In the genomic region with DNA sequence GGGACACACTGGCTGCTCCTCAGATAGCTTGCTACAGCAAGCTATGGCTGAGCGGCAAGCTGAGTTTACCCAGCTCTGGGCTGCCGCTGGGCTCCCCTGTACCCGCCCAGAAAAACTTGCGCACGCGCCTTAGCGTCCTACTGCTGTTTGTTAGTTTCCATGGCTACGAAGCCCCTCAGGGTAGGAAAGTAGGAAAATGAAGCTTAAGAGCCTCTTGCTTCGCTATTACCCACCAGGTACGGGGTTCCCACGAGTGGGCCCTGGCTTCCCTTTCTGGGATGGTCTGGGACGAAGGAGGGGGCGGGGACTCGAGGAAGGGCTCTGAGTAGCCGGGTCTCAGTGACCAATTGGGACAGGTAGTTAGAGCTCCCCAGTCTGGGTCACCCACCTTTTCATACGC, we compare ENCODE assay signal across 9 mouse cellular contexts. TPM values are rescaled to one million over a fixed set of nuclear protein-coding genes. Genes with fewer than 3 reads are reported as not detected.
DNase-seq lines count a peak whose midpoint lies in the region; ATAC-seq lines count a peak whose summit lies in the region.
"Had no signal": no experiment of that assay in that cellular context is flagged by ENCODE, and none has a peak within 500 bp of the region (broad histone marks: within the 10 kb centered on the region; RNA-seq: fewer than 3 reads in every experiment).

TSS of gene Daw1 (plus strand) at position 150 of the 400 bp plus-strand sequence.

- WGBS in embryonic facial prominence, embryonic 10.5 days: under 1% methylated on average over 16 of the region's 16 CpGs
- WGBS in heart, embryonic 12.5 days: 1% methylated on average over 16 of the region's 16 CpGs

- ATAC-seq in heart, embryonic 12.5 days (ENCODE audit: insufficient number of reproducible peaks, low FRiP score): peak; percentile 79; the same call in 1 of the 2 replicates

- H3K9me3 ChIP-seq in embryonic facial prominence, embryonic 10.5 days: no peaks in the 10 kb centered on the region
- H3K9me3 ChIP-seq in heart, embryonic 12.5 days (replicated peaks): no peaks in the 10 kb centered on the region

- peak within 1 kb of the TSS; percentile 68 for H3K9ac ChIP-seq in heart, embryonic 12.5 days

- H3K36me3 ChIP-seq in embryonic facial prominence, embryonic 10.5 days (replicated peaks): no peaks in the 10 kb centered on the region
- H3K36me3 ChIP-seq in heart, embryonic 12.5 days: no peaks in the 10 kb centered on the region

- peak within 1 kb of the TSS; percentile 76 for H3K27ac ChIP-seq in embryonic facial prominence, embryonic 10.5 days (replicated peaks)
- H3K27ac ChIP-seq in heart, embryonic 12.5 days (ENCODE audit: poor library complexity, severe bottlenecking): no peak within 1 kb of the TSS

- H3K4me2 ChIP-seq in heart, embryonic 12.5 days: peak within 1 kb of the TSS; percentile 66

- no peaks in the 10 kb centered on the region for H3K27me3 ChIP-seq in embryonic facial prominence, embryonic 10.5 days (replicated peaks; ENCODE audit: low read depth, poor library complexity, severe bottlenecking)
- H3K27me3 ChIP-seq in heart, embryonic 12.5 days (replicated peaks): no peaks in the 10 kb centered on the region

- 0 out of 2 replicates have a peak, but pooled peaks cover 5% of the 10 kb centered on the region for H3K4me1 ChIP-seq in embryonic facial prominence, embryonic 10.5 days
- H3K4me1 ChIP-seq in heart, embryonic 12.5 days (replicated peaks): no peaks in the 10 kb centered on the region

- peak; percentile 54 to 66 for DNase-seq in left cerebral cortex, adult 18-20 months (ENCODE audit: low spot score in 2 of 2)
- no peak for DNase-seq in left cerebral cortex, adult 11 months (ENCODE audit: low spot score)
- DNase-seq in embryonic facial prominence, embryonic 10.5 days (ENCODE audit: low spot score): peak; percentile 90
- peak; percentile 62 for DNase-seq in kidney, adult 9 months
- peak; percentile 47 for DNase-seq in liver
- DNase-seq in neural tube, embryonic 10.5 days (ENCODE audit: extremely low spot score, low spot score): peak; percentile 86
- peak; percentile 46 for DNase-seq in urinary bladder, adult 2 months (ENCODE audit: low spot score)

- H3K4me3 ChIP-seq in embryonic facial prominence, embryonic 10.5 days: peak within 1 kb of the TSS; percentile 62
- H3K4me3 ChIP-seq in heart, embryonic 12.5 days: peak within 1 kb of the TSS; percentile 60

RNA-seq across cellular contexts. Expression of gene Daw1, which starts in this region (rescaled TPM):
- under 1 TPM; 0.26 to 0.28 TPM for total RNA-seq in left cerebral cortex, adult 18-20 months (2021)
- polyA plus RNA-seq in embryonic facial prominence, embryonic 10.5 days (2016; fragmentation: Nextera tagmentation; extraction: Ambion mirVana): 0.18 TPM in 1 of 2 replicates, not detected in the other
- not detected in 2 replicates for polyA plus RNA-seq in heart, embryonic 12.5 days (2016; fragmentation: Nextera tagmentation; extraction: Ambion mirVana)
- polyA plus RNA-seq in urinary bladder, adult 2 months (2012; rRNA removed): 2.5 and 4.4 TPM in 2 replicates
- total RNA-seq: MEL had no signal

Comparison
In these comparisons a context has a peak if more than half of its experiments do, and no peak if none do; other contexts are left out.
1. Peak in DNase-seq in left cerebral cortex, adult 18-20 months; RNA of the gene not detected or under 1 TPM.
2. Peak in DNase-seq, H3K4me3 ChIP-seq and H3K27ac ChIP-seq in embryonic facial prominence, embryonic 10.5 days; RNA of the gene not detected or under 1 TPM.
3. Peak in ATAC-seq, H3K4me3 ChIP-seq, H3K9ac ChIP-seq and H3K4me2 ChIP-seq in heart, embryonic 12.5 days; RNA of the gene not detected or under 1 TPM.